Mouse (Mus musculus) megakaryocyte progenitor cell, adult 5-6 weeks (primary cell): ENCODE measurements around the gene Slirp. TPM values are rescaled to one million over a fixed set of nuclear protein-coding genes. Genes with fewer than 3 reads are reported as not detected.
A peak's percentile ranks its signal among the peaks of the same experiment; 100 is the strongest.

Source experiments
- ATAC-seq: replicated peaks from 2 replicates; pipeline ENCODE4 v1.8.0; 2016; ENCODE audit warnings: mild to moderate bottlenecking, moderate TSS enrichment, inconsistent platforms; ENCODE audit not compliant: poor library complexity
- total RNA-seq, 2 experiments: library from RNA; stranded (forward) in 1 of 2; stranded (reverse) in 1 of 2; fragments of 157-497, 149-512 nt in 1 of 2; fragments of 200-1000 nt in 1 of 2; gene quantifications; 2 replicates each; pipeline versions ENCODE4 v1.2.3 to v1.2.4; 2015 to 2017

Slirp gene
- total RNA-seq (2015) (111 and 120 TPM in 2 replicates), total RNA-seq (2017) (49.4 and 79.7 TPM in 2 replicates)

DNA sequence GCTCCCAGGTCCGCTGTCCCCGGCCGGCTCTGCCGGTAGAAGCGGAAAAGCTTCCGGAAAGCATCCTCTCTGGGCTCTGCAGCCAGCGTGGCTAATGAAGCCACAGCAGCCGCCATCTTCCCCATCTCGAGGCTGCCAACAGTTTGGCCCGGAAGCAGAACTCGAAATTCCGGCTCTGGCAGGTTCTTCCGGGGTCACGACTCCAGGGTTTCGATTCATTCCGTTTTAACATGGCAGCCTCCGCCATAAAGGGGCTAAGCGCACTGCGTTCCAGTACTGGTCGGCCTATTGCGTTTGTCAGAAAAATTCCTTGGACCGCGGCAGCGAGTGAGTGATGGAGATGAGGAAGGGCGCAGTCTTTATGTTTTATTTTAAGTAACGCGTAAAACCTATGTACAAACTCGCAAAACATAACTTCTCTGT, at the start of gene Slirp, which contains the start of gene Alkbh1:
Slirp (plus strand) TSS at position 197 of the 423 bp plus-strand sequence.
Alkbh1 (minus strand) TSS at position 318 of the 423 bp plus-strand sequence.
- ATAC-seq, result peak; percentile 89

DNA sequence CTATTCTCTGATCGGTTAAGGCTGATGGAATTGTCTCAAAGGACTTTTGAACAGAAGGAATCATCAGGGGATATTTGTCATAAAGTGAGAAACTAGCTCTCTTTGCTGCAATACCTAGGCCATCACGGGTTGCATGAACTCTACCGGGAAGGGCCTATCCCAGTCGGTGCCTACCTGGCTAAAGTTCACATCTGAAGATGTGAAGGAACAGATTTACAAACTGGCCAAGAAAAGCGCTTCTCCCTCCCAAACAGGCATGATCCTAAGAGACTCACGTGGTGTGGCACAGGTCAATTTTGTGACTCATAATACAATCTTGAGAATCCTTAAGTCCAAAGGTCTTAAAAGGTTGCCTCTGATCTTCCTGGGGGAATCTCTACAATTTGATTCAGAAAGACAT, 49.4 kb upstream of the Slirp start:
- ATAC-seq, result no peak

DNA sequence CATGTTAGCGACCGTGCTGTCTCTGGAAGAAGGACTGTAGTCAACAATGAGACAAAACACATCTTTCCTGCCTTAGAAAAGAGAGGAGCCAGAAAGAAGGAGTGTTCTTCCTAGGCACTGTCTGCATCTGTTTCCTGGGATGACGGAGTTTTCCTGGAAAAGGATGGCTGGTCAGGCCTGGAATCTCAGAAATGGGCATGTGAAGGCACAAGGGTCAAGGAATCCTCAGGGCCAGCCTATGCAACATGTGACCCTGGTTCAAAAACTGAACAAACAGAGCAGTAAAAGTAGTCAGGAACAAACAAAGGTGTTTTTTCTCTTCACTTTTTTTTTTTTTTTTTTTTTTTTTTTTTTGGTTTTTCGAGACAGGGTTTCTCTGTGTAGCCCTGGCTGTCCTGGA, 46.6 kb upstream of the Slirp start:
- ATAC-seq, result no peak

DNA sequence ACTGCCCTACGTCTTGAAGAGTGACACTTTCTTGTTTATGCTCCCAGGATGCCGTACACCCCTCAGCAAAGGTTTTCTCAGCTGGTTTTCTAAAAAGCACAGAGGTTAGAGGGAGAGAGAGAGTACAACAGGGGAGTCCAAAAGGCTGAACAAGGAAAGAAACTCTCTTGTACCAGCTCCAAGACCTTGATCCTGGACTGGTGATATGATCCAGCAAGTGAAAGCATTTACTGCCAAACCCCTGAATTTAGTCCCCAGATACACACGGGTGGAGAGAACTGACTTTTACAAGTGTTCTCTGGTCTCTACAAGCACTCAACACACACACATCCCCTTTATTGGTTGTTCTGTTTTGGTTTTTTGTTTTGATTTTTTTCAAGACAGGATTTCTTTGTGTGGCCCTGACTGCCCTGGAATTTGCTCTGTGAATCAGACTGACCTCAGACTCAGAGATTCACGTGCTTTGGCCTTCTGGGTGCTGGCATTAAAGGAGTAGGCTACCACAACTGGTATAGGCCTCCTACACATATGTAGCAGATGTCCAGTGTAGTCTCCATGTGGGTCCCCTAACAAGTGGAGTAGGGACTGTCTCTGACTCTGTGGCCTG, 45.8 kb upstream of the Slirp start:
- ATAC-seq, result no peak

DNA sequence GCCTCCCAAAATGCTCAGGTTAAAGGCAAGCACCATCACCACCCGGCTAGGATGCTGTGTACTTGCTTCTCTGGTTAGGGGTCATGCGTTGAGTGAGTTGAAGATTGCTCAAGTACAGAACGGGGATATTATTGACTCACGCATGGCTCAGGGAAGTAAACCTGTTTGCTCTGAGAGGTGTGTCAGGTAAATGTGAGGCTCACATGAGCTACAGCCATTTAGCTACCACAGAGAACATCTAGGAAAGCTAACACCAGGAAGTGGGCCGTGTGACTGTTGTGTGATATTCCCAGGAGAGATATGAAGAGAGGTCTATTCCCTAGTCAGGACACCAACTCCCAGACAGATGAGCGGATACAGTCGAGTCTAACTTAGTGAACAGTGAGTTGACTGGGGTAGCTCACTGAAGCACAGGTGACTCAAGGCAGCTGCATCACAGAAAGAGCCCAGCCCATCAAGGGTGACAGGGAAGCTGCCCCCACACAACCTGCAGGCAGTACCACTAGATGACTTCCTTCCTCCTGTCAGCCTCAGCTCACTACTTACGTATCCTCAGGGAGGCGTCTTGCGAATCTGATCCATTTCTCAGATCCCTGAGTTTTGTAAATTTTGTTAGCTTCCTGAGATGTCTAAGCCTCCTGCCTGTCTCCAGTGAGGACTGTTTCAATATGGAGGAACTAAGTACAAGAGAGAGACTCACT, 44.4 kb upstream of the Slirp start:
- peak; percentile 46 for ATAC-seq

DNA sequence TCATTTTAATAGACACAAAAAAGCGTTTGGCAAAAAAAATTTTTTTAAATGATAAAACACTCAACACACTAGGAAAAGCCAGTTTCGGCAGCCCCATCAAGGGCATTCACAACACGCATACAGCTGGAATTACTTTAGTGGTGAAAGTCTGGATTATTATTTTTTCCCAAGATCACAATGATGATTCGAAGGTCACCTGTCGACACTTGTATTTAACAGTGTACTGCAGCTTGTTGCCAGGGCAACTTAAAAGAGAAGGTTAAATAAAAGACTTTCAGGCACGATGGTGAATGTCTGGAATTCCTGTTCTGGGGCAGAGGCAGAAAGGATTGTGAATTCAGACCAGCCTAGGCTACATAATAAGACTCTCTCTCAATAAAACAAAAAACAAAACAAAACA, 41.8 kb upstream of the Slirp start:
- ATAC-seq, result no peak

DNA sequence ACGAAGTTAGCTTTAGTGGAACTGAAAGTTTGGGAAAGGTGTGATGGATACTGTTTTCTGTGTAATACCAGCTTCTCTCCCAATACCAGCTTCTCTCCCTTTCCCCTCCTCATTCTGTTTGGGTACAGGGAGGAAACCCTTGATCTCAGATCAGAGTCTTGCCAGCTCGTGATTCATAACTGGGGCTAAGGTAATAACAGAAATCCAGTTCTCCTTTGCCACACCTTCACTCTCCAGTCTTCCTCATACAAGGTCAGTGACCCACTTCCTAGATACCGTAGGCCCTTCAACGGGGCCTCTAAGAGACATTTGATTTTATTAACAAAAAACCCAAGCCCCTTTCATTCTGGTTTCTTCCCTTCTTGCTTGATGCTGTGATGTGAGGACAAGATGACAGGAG, 38.5 kb upstream of the Slirp start:
- no peak for ATAC-seq

DNA sequence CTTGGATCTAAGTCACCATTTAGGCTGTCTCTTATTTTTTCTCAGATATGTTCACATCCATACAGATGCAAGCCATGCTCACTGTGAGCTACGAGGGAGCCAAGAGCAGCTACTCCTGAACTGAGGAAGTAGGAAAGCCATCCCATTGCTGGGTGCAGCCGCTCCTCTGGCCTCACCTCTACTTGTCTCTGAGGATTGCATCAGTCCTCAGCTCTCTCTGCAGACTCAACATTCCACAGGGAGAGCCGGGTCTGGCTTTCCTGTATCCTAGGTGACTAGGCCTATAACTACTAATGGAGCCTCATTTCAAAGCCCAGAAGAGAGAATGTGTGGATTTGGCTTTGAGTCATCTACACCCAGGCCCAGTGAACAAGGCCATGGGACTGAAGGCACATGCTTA, 38.0 kb upstream of the Slirp start:
- no peak for ATAC-seq

DNA sequence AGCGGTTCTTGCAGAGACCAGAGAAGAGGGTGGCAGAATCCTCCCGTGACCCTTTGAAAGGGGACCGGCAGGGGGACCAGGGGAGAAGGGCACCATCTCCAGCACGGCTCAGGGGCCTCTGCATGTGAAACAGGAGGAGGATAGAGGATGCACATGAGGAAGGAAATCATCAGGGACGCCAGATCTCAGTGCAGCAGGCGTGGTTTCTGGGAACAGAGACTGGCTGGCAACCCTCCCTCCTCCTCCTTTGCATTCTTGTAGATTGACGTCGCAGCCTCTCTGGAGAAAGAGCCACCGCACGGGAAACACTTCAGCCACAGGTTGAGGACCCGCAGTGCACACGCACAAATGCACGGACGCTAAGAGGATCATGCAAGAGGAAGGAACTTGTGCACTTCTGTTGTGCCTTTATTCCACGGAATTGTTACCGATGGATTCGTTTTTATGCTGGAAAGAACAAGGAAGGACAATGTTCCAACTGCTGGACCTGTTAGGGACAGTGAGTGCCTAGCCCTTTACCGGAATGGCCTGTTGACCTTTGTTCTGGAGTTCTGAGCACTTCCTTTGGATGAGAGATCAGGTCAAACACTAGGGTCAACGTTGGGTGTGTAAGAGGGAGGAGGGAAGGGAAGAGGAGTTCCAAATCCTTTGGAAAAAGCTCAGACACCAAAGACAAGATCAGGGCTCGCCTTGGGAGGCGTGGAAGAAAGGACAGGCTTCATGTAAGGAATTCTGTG, 35.7 kb upstream of the Slirp start:
- ATAC-seq, result peak; percentile 82

DNA sequence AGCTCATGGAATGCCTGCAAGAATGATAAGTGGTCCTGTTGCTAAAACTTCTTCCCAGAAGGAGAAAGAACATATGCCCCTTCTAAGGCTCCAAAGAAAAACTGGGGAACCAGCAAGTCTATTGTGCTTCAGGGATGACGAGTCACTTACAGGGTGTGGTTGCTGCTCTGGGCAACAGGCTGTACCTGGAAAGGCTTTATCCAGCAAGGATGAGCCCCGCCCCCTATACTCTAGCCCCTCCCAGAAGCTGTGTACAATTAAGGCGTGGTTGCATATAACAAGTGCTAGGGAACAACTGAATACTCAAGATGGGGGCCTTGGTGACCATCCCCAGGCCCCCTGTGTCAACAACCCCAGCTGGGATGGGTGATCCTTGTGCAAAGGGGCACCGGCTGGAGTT, 34.6 kb upstream of the Slirp start:
- no peak for ATAC-seq

DNA sequence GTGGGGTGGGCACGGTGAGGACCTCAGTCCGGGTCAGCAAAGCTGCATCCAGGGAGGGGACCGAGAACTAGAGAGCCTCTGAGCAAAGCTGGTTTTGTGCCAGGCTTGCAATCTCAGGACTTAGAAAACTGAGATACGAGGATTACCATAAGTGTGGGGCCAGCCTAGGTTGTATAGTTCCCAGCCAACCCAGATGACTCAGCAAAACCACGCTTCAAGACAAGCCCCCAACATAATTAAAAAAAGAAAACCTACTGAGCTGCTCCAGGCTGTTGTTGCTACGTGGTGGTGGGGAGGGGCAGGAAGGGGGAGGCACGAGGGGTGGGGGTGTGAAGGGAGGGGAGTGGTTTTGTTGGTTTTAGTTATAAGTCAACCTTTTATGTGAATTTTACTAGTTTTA, 32.7 kb upstream of the Slirp start:
- ATAC-seq, result 0 out of 2 replicates have a peak, but pooled peaks have one; percentile 9

DNA sequence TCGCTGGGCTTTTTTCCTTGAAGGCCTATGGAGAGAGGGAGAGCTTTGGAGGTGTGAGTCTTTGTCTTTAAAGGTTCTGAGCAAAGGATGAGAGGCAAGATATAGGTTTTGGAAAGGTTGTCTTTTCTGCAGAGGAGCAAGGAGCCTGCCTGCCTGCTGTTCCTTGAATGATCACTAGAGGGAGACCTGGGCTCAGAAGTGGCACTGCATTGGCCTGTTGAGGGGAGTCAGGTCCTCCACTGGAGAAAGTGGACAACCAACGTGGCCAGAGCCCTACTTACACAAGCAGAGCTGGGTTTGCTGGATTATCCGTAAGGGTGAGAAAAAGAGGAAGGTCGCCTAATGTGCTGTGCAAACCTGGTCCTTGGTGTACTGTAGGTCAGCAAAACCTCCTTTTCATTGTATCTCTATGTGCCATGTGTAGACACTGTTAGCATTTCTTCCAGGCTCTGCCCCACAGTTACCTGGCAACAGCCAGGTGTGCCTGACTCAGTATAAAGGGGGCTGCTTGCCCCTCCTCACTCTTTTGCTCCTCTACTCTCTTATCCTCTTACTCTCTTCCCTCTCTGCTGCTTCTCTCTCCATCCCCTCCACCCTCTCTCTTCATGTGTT, 30.4 kb upstream of the Slirp start:
- peak; percentile 81 for ATAC-seq

DNA sequence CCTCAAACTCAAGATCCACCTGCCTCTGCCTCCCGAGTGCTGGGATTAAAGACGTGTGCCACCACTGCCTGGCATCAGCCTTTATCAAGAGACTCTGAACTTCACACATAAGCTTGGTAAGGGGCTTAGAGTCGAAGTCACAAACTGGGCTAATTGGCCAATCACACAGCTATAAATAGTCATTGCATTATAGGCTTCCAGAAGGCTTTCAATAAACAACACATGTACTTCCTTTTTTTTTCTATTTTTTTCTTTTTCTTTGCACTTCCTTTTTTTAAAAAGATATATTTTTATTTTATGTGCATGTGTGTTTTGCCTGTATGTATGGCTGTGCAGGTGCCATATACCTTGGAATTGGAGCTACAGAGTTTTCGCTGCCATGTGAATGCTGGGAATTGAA, 28.3 kb upstream of the Slirp start:
- peak; percentile 46 for ATAC-seq

DNA sequence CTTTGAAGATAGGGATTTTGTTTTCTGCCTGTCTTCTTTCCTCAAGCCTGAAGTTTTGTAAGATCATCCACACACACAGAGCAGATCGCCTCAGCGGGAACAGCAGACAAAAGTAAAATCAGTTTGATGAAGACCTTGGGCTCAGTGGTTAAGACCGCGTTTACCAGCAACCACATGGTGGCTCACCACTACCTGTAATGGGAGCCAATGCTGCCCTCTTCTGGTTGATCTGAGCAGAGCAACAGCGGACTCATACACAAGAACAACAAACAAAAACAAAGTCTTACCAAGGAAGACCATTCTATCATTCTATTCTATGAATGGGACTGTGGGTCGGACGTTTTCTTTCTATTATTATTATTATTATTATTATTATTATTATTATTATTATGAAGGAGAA, 27.0 kb upstream of the Slirp start:
- ATAC-seq, result peak; percentile 80

DNA sequence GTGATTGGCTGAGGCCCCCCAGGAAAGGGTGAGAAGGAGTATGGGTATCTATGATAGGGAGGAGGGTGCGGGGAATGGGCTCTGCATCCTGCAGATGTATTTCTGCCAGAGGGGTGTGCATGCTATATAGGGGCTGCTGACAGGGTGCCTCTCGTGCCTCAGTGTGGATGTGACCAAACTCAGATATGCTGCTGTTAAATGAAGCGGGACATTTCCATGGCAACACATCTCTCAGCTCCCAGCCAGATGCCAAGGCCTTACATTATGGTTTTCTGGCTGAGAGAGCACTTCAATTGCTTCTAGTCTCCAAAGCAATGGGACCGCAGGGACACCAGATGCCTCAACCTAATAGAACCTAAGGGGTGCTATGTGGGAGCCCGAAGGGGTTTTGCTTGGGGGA, 24.8 kb upstream of the Slirp start:
- no peak for ATAC-seq

DNA sequence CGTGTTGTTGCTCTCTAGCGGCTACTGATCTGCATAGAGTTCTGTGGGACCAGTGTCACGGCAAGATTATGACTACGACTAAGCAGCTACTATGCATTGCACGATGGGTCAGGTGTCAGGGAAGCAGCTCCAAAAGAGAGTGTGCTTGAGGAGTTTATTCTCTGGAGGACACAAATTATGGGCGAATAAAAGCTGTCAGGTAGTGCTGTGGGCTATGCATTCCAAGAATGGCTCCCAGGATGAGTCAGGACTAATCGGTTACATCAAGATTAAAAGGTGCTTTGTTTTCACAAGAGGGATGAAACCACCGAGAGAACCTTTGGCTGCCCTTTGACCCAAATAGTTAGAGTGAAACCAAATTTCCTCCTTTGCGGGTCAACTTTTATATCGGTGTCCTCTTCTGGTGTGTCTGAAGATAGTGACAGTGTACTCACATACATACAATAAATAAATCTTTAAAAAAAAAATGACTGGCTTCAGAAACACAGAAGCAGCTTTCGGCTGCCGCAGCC, 23.7 kb upstream of the Slirp start:
- ATAC-seq, result no peak

DNA sequence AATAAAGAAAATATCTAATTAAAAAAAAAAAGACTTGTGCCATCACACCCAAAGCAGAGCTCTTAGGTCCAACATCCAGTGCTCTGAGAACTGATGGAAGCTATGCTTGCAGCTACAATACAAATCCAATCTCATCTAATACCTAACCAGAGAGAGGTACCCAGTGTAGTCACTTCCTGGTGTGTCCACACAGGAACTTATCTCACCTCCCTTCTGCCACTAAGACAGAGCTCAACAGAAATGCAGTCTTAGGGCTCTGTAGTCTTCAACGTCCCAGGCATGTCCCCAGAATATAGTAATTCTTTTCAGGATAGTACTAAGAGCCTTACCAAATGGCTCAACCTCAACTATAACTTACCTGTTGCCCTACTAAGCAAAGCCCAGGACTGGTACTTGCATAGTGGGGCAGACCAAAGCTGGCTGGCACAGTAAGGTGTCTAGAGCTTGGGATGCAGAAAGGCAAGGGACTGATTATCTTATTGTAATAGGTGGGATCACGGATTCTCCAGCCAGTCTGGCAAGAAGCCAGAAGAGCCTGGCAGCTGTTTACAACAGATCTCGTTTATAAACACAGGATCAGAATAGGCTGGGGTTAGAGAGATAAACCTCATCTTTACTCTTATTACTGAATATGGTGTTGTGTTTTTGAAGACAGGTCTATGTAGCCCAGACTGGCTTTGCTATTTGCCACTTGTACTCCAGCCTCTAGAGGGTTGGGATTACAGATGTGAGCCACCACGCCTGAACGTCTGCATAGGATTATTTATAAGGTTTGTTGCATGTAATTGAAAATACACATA, 21.8 kb upstream of the Slirp start:
- peak; percentile 56 for ATAC-seq

DNA sequence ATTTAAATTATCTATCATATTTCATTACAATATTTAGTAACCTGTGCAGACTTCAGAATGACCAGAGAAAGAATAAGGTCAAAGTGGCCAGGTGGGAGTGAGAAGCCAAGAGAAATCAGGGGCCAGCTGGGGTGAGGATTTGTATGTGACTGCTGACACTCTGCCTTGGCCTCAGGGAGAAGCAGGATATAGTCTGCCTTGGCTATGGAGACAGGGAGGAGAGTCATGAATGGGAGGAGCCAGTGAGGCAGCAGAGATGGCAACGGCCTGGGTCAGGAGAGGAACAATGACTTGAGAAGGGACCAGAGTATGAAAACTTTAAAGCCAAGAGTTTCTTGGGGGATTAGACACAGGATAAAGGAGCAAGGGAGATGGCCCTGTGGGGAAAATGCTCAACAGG, 20.0 kb upstream of the Slirp start:
- no peak for ATAC-seq

DNA sequence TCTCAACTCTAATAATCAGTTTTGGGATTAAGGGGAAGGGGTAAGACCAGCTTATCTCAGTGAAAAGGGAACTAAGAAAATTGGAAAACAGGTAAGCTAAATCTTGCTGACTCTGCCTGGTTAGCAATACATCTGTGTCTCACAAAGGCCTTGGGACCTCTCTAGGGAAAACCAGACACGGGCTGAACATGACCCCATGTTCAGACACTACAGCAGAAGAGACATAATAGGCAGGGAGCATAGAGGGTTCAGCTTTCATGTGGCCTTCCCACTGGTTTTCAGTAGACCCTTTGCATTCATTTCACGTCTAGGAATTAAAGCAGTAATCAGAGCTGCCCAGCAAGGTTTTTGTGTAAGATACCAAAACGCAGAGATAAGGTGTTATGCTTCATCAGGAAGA, 19.2 kb upstream of the Slirp start:
- no peak for ATAC-seq

DNA sequence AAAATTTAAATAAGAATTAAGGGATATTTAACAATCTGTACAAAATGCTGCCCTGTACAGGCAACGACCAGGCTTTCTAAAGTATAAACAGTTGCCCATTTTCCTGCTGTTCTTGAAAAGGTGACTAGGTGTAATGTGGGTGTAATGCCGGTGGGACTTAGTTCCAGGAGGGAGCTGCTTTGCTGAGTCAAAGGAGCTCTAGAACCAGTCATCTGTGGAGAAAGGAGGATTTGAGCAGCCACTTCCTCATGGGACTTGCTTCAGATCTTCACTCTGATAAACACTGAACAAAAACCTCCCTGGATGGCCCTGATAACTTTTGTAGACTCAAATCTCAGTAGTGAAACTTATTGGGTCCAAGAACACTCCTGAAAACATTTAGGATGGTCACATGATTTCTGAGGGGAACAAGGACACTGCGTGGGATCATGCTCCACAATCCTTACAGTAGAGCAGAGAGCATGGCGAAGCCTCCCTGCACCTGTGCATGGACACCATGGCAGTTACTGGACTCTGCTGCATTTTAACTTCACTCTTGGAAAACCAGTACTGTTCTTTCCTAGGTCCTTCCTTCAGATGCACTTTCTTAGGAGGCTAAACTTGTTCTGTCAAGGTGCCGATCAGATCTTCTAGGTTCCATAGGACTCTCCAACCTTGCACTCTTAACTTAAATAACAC, 17.2 kb upstream of the Slirp start:
- no peak for ATAC-seq
